Mouse (Mus musculus): ENCODE data around the gene Fgfr3.

DNA sequence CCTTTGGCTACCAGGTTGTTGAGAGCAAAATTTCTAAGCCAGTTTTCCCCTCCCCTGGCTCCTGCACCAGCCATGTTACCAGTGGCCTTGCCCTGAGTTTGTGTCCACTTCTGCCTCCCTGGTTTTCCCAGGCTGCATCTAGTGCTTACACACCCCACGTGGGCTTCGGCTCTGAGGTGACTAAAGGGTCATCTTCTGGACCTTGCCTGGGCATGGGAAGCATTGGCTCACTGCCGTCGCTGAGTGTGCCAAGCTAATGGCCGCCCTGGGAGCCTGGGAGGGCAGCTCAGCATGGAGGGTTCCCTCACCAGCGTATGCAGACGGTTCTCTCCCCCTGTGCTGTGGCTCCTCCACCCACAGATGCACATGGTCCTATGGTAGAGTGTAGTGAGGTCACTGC lies 7.4 kb downstream of the Fgfr3 start:
- TF ChIP-seq ZC3H11A (IDR thresholded peaks at IDR 0.05; ENCODE audit: borderline replicate concordance, low read depth, low read length), result no peak
- TF ChIP-seq HCFC1 (IDR thresholded peaks at IDR 0.05; ENCODE audit: borderline replicate concordance, insufficient read depth, low read length), result no peak
- no peak for TF ChIP-seq ZNF384 (IDR thresholded peaks at IDR 0.05; ENCODE audit: low read depth, low read length)
